ENCODE assay signal across 29 mouse cellular contexts in genomic region chr6:148505325-148505724, GRCm38 (mm10).
A peak's percentile ranks its signal among the peaks of the same experiment; 100 is the strongest.
DNase-seq lines count a peak whose midpoint lies in the region; ATAC-seq and TF ChIP-seq lines count a peak whose summit lies in the region.
"Had no signal": no experiment of that assay in that cellular context is flagged by ENCODE, and none has a peak within 500 bp of the region (broad histone marks: within the 10 kb centered on the region; RNA-seq: fewer than 3 reads in every experiment).

No protein-coding gene starts in this region.

- H3K9ac ChIP-seq in forebrain, embryonic 15.5 days (replicated peaks) = no peak overlapping the region
- H3K9ac ChIP-seq in stomach, postnatal 0 days (ENCODE audit: low read length) = no peak overlapping the region
- H3K9ac ChIP-seq: embryonic facial prominence, embryonic 12.5 days; embryonic facial prominence, embryonic 15.5 days; heart, embryonic 12.5 days; heart, embryonic 15.5 days; hindbrain, embryonic 14.5 days had no signal

- peaks cover 13% of the 10 kb centered on the region for H3K4me1 ChIP-seq in forebrain, embryonic 15.5 days
- peaks cover 6% of the 10 kb centered on the region; the same call in 1 of the 2 replicates for H3K4me1 ChIP-seq in forebrain, embryonic 10.5 days
- no peaks in the 10 kb centered on the region for H3K4me1 ChIP-seq in stomach, postnatal 0 days (replicated peaks; ENCODE audit: control insufficient read depth, insufficient read depth)
- H3K4me1 ChIP-seq: embryonic facial prominence, embryonic 12.5 days; embryonic facial prominence, embryonic 15.5 days had no signal

- 79% methylated on average over 2 of the region's 2 CpGs for WGBS in forebrain, embryonic 15.5 days
- 89% methylated on average over 2 of the region's 2 CpGs for WGBS in forebrain, embryonic 10.5 days
- WGBS in stomach, postnatal 0 days = 77% methylated on average over 2 of the region's 2 CpGs

- H3K4me2 ChIP-seq in forebrain, embryonic 15.5 days (replicated peaks) = no peak overlapping the region
- no peak overlapping the region for H3K4me2 ChIP-seq in stomach, postnatal 0 days (replicated peaks; ENCODE audit: low read depth)
- H3K4me2 ChIP-seq: embryonic facial prominence, embryonic 12.5 days; embryonic facial prominence, embryonic 15.5 days; heart, embryonic 12.5 days; heart, embryonic 15.5 days; hindbrain, embryonic 14.5 days had no signal

- H3K4me3 ChIP-seq in forebrain, embryonic 15.5 days = no peak overlapping the region
- H3K4me3 ChIP-seq in forebrain, embryonic 10.5 days = no peak overlapping the region
- H3K4me3 ChIP-seq in stomach, postnatal 0 days (ENCODE audit: low read depth, low read length) = no peak overlapping the region
- H3K4me3 ChIP-seq: embryonic facial prominence, embryonic 12.5 days; embryonic facial prominence, embryonic 15.5 days; heart, embryonic 12.5 days; heart, embryonic 15.5 days had no signal

- no peaks in the 10 kb centered on the region for H3K27me3 ChIP-seq in forebrain, embryonic 15.5 days
- H3K27me3 ChIP-seq in forebrain, embryonic 10.5 days (ENCODE audit: poor library complexity, severe bottlenecking) = no peaks in the 10 kb centered on the region
- H3K27me3 ChIP-seq in stomach, postnatal 0 days (ENCODE audit: control insufficient read depth, insufficient read depth, low read length) = no peaks in the 10 kb centered on the region
- H3K27me3 ChIP-seq: CH12.LX; embryonic facial prominence, embryonic 12.5 days; embryonic facial prominence, embryonic 15.5 days; heart, embryonic 12.5 days; heart, embryonic 15.5 days; Patski had no signal

- no peaks in the 10 kb centered on the region for H3K36me3 ChIP-seq in forebrain, embryonic 15.5 days
- H3K36me3 ChIP-seq in forebrain, embryonic 10.5 days (replicated peaks) = no peaks in the 10 kb centered on the region
- no peaks in the 10 kb centered on the region for H3K36me3 ChIP-seq in stomach, postnatal 0 days (ENCODE audit: control insufficient read depth, insufficient read depth, low read length)
- H3K36me3 ChIP-seq: embryonic facial prominence, embryonic 12.5 days; embryonic facial prominence, embryonic 15.5 days; G1E; heart, embryonic 12.5 days; heart, embryonic 15.5 days had no signal

- peak; percentile 42 for ATAC-seq in forebrain, embryonic 15.5 days (replicated peaks)
- ATAC-seq in frontal cortex, adult (ENCODE audit: low TSS enrichment) = peak; percentile 97
- ATAC-seq in stomach, postnatal 0 days (ENCODE audit: low FRiP score, low TSS enrichment) = no peak
- ATAC-seq: hindbrain, postnatal 0 days; inflammation-experienced regulatory T-cells, adult 6 months; intestine, embryonic 16.5 days; Patski had no signal

- no peak for TF ChIP-seq EP300 in stomach, postnatal 0 days (optimal IDR thresholded peaks at IDR 0.05)

- H3K9me3 ChIP-seq in forebrain, embryonic 15.5 days = no peaks in the 10 kb centered on the region
- no peaks in the 10 kb centered on the region for H3K9me3 ChIP-seq in forebrain, embryonic 10.5 days
- no peaks in the 10 kb centered on the region for H3K9me3 ChIP-seq in stomach, postnatal 0 days (ENCODE audit: control insufficient read depth, low read length)
- H3K9me3 ChIP-seq: embryonic facial prominence, embryonic 12.5 days; embryonic facial prominence, embryonic 15.5 days; G1E; heart, embryonic 12.5 days; heart, embryonic 15.5 days had no signal

- TF ChIP-seq CTCF in stomach, postnatal 0 days (IDR thresholded peaks at IDR 0.05; ENCODE audit: low read depth) = no peak

- H3K27ac ChIP-seq in forebrain, embryonic 15.5 days (replicated peaks) = peak overlapping the region; percentile 86
- no peak overlapping the region for H3K27ac ChIP-seq in forebrain, embryonic 10.5 days
- no peak overlapping the region for H3K27ac ChIP-seq in stomach, postnatal 0 days (replicated peaks)
- H3K27ac ChIP-seq: embryonic facial prominence, embryonic 12.5 days; embryonic facial prominence, embryonic 15.5 days; heart, embryonic 15.5 days; hindbrain, embryonic 14.5 days; hindbrain, postnatal 0 days had no signal

- DNase-seq in forebrain, embryonic 10.5 days (ENCODE audit: extremely low spot score, low spot score) = no peak
- no peak for DNase-seq in frontal cortex, postnatal 25 days (ENCODE audit: low spot score in 2 of 2)
- DNase-seq in brain, adult 2 months (ENCODE audit: low read depth, low spot score) = peak; percentile 57
- DNase-seq in brain, embryonic 18.5 days (ENCODE audit: low read depth, low spot score) = peak; percentile 59
- DNase-seq in stomach, postnatal 0 days (ENCODE audit: low spot score) = no peak
- DNase-seq: adrenal gland, postnatal 10 days; adrenal gland, postnatal 36 days; B cell, adult 2 months; cerebellum, adult 18-20 months; cerebellum, adult 9-10 months; cerebellum, postnatal 14 days; gastrocnemius, postnatal 25 days; heart, adult 18-20 months; heart, postnatal 10 days; heart, postnatal 4 days; kidney, adult 18-20 months had no signal

Comparison
In these comparisons a context has a peak if more than half of its experiments do, and no peak if none do; other contexts are left out.
1. DNase-seq: peak in brain, adult 2 months (single experiment) and brain, embryonic 18.5 days (single experiment); none in forebrain, embryonic 10.5 days (single experiment), frontal cortex, postnatal 25 days (0 of 2) and stomach, postnatal 0 days (single experiment).